Mouse (Mus musculus) liver, postnatal 0 days (tissue): ENCODE data around the gene Scarb2. TPM values are rescaled to one million over a fixed set of nuclear protein-coding genes. Genes with fewer than 3 reads are reported as not detected.

Experiments
- ATAC-seq: fragments of 200-750 bp; cut with Nextera tagmentation; 2 replicates; pipeline ENCODE4 v1.8.0; 2017; ENCODE audit warnings: mild to moderate bottlenecking, moderate library complexity
- DNase-seq: peaks from one replicate; pipeline ENCODE4 v3.0.0-alpha.2; 2016
- H3K27ac ChIP-seq: fragments of 300-500 bp; sonication (generic); 2 replicates; pipeline ENCODE4 v1.5.1; 2014; ENCODE audit warnings: antibody characterized with exemption, moderate library complexity, mild to moderate bottlenecking, low read depth
- H3K27me3 ChIP-seq: fragments of 300-500 bp; sonication (generic); 2 replicates; pipeline ENCODE4 v1.6.1; 2014; ENCODE audit warnings: low read length, control low read depth, mixed read lengths; ENCODE audit not compliant: insufficient read depth
- H3K36me3 ChIP-seq: fragments of 300-500 bp; sonication (generic); replicated peaks from 2 replicates; pipeline ENCODE4 v1.6.1; 2014; ENCODE audit warnings: mild to moderate bottlenecking, control low read depth, low read length, moderate library complexity, mixed read lengths; ENCODE audit not compliant: insufficient read depth
- H3K4me1 ChIP-seq: fragments of 300-500 bp; sonication (generic); 2 replicates; pipeline ENCODE4 v1.6.1; 2014; ENCODE audit warnings: antibody characterized with exemption, mild to moderate bottlenecking, control low read depth; ENCODE audit not compliant: insufficient read depth
- H3K4me2 ChIP-seq: fragments of 300-500 bp; sonication (generic); 2 replicates; pipeline ENCODE4 v1.6.1; 2014; ENCODE audit warnings: low read depth, mild to moderate bottlenecking, low read length, moderate library complexity, mixed read lengths
- H3K4me3 ChIP-seq: fragments of 300-500 bp; sonication (generic); 2 replicates; pipeline ENCODE4 v1.5.1; 2014; ENCODE audit warnings: low read depth, low read length
- H3K9ac ChIP-seq: fragments of 300-500 bp; sonication (generic); replicated peaks from 2 replicates; pipeline ENCODE4 v1.6.1; 2014; ENCODE audit warnings: mild to moderate bottlenecking, moderate library complexity
- H3K9me3 ChIP-seq: fragments of 300-500 bp; sonication (generic); 2 replicates; pipeline ENCODE4 v1.6.1; 2016; ENCODE audit warnings: mild to moderate bottlenecking, control low read depth, low read length, mixed read lengths
- CTCF ChIP-seq: sonication (generic); IDR thresholded peaks from 2 replicates; pipeline ENCODE4 v1.5.1; 2016; ENCODE audit warnings: antibody characterized with exemption, low read depth
- EP300 ChIP-seq: IDR thresholded peaks from 2 replicates; pipeline ENCODE4 v1.6.1; 2016; ENCODE audit warnings: antibody characterized with exemption, low read depth, mild to moderate bottlenecking
- WGBS: fragments of 180-500 bp; shearing (Covaris S2); extraction: QIAGEN DNeasy Blood & Tissue Kit; methylation state at CpG from one replicate; pipeline ENCODE4 v1.1.7; 2014; ENCODE audit not compliant: insufficient replicate concordance; 5-methylcytosine and 5-hydroxymethylcytosine counted together
- polyA plus RNA-seq: library from polyadenylated mRNA; unstranded; fragments of >200 nt; fragmentation: Nextera tagmentation; extraction: Ambion mirVana; gene quantifications from 2 replicates; pipeline ENCODE4 v1.2.1, GENCODE M21; 2015

Gene Scarb2
- polyA plus RNA-seq, 1 experiment from 2014 or later, result 16.3 TPM

DNA sequence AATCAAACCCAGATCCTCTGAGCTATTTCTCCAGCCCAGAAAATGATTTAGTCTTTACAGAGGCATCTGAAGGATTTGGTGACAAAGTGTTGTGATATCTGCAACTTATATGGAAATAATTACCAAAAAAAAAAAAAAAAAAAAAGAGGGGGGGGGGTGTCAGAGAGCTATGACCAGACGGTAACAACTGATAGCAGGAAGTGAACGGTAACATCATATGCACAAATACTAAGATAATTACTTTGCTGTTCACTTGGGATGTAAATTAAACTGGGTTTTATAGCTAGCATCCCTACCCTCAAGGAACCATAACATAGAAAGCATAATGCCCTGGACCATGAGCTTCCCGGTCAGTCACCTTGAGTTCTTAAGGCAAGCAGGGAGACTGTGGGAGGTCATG, 16.3 kb downstream of the Scarb2 start:
- Histone ChIP-seq H3K36me3 (no peaks in the 10 kb centered on the region), H3K9me3 (no peaks in the 10 kb centered on the region; the same call in 1 of the 2 replicates), H3K4me3 (no peak overlapping the region), H3K4me1 (peaks cover 30% of the 10 kb centered on the region), H3K4me2 (no peak overlapping the region), H3K27ac (0 out of 2 replicates have a peak overlapping the region, but pooled peaks have one; percentile 29), H3K27me3 (no peaks in the 10 kb centered on the region), H3K9ac (no peak overlapping the region)
- no peak for ATAC-seq
- no peak for DNase-seq
- WGBS, result 56% methylated on average over 3 of the region's 3 CpGs
- peak; percentile 41; the same call in 1 of the 2 replicates for TF ChIP-seq EP300
- TF ChIP-seq CTCF, result no peak

DNA sequence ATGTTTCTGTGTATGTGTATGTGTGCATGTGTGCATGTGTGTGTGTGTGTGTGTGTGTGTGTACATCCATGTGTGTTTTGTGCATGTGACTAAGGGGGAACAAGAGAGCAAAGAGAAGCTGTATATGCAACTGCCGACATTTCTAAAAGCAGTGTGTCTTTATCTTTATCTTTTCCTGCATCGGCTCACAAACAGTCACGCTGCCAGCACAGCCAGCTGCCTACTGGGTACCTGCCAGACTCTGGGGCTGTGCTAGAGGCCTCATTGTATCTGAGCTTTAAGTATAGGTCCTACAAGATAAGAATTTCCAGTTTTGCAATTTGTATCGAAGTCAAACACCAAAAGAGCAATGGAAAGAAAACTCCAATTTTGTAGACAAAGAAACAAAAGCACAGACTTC, 17.1 kb downstream of the Scarb2 start:
- Histone ChIP-seq H3K27ac (peak overlapping the region; percentile 18; the same call in 1 of the 2 replicates), H3K9ac (no peak overlapping the region)

DNA sequence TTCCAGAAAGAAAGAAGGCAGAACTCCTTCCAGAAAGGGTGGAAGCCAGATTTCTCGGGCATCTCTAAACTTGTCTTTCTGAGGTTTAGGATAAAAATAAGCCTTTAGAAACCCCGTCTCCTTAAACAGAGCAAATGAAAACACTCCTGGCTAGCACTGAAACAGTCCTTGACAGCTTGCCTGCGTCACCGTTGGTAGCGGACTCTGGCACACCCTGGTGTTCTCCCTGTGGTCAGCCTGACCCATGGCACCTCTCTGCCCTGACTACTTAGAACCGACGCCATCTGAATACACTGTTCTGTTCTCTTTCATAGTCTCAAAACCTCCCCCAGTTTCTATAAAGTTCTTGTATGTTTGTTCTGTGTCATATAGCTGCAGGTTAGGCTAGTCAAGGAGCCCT, 17.7 kb downstream of the Scarb2 start:
- ATAC-seq, result no peak
- Histone ChIP-seq H3K36me3 (peaks cover 10% of the 10 kb centered on the region; the same call in 1 of the 2 replicates), H3K4me2 (no peak overlapping the region), H3K27me3 (no peaks in the 10 kb centered on the region), H3K9me3 (no peaks in the 10 kb centered on the region; the same call in 1 of the 2 replicates), H3K4me1 (peaks cover 30% of the 10 kb centered on the region), H3K9ac (no peak overlapping the region), H3K27ac (peak overlapping the region; percentile 26; the same call in 1 of the 2 replicates), H3K4me3 (no peak overlapping the region)
- DNase-seq, result no peak
- no peak for TF ChIP-seq EP300
- 64% methylated on average over 7 of the region's 7 CpGs for WGBS

More for the DNA sequence above, 17.1 kb downstream of the Scarb2 start:
- no peak for DNase-seq
- H3K36me3 ChIP-seq, result 0 out of 2 replicates have a peak, but pooled peaks cover 4% of the 10 kb centered on the region
- ATAC-seq, result no peak
- no peaks in the 10 kb centered on the region; the same call in 1 of the 2 replicates for H3K9me3 ChIP-seq
- H3K4me2 ChIP-seq, result no peak overlapping the region; the same call in 1 of the 2 replicates
- no peak overlapping the region for H3K4me3 ChIP-seq
- no peak for TF ChIP-seq CTCF
- TF ChIP-seq EP300, result peak; percentile 66
- 38% methylated on average over 4 of the region's 4 CpGs for WGBS
- peaks cover 30% of the 10 kb centered on the region for H3K4me1 ChIP-seq
- H3K27me3 ChIP-seq, result no peaks in the 10 kb centered on the region

DNA sequence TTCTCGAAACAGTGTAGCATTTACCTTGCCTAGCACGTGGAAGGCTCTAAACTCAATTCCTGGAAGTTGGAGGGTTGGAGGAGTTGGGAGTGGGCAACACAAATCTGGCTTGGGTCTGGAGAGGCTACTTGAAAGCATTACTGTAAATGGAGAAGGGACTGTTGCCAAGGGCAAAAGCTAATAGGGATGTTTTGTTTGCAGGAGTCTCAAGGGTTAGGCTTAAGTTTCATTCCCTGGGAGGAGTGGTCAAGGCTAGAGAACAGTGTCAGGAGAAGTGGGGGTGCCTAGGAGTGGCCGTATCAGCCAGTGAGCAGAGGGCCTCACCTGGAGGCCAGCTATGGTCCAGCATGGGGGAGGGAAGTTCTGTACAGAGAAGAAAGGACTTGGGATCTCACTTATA, 18.2 kb downstream of the Scarb2 start:
- DNase-seq (no peak), ATAC-seq (no peak)
- Histone ChIP-seq H3K4me3 (no peak overlapping the region), H3K4me1 (peaks cover 27% of the 10 kb centered on the region), H3K36me3 (peaks cover 12% of the 10 kb centered on the region), H3K4me2 (no peak overlapping the region), H3K9me3 (no peaks in the 10 kb centered on the region; the same call in 1 of the 2 replicates), H3K27ac (peak overlapping the region; percentile 26; the same call in 1 of the 2 replicates), H3K9ac (no peak overlapping the region), H3K27me3 (no peaks in the 10 kb centered on the region)
- 65% methylated on average over 3 of the region's 3 CpGs for WGBS
- TF ChIP-seq CTCF (no peak), EP300 (no peak)

DNA sequence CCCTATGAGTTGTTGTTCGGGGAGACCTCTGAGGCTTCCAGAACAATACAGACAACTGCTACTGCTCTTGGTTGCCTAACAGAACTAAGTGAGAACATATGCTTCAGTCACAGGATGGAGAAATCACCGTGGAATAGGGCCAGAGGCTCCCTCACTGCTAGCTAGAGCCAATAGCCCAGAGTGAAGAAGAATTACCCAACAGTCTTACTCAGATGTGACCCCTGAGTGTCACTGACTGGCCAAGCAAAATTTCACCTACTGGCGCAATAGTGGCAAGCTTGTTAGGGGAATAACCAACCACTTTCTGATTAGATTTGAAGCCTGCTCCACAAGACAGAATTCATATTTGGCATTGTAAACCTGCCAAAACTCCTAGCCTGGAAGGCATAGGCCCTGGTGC, 19.9 kb downstream of the Scarb2 start:
- 75% methylated on average over 3 of the region's 3 CpGs for WGBS
- Histone ChIP-seq H3K27me3 (no peaks in the 10 kb centered on the region), H3K9me3 (peaks cover 3% of the 10 kb centered on the region; the same call in 1 of the 2 replicates), H3K4me3 (no peak overlapping the region), H3K4me1 (peaks cover 27% of the 10 kb centered on the region), H3K4me2 (no peak overlapping the region), H3K27ac (peak overlapping the region; percentile 39; the same call in 1 of the 2 replicates), H3K9ac (no peak overlapping the region), H3K36me3 (peaks cover 26% of the 10 kb centered on the region)
- TF ChIP-seq EP300 (0 out of 2 replicates have a peak, but pooled peaks have one; percentile 9), CTCF (no peak)
- DNase-seq (peak; percentile 66), ATAC-seq (peak; percentile 92)

DNA sequence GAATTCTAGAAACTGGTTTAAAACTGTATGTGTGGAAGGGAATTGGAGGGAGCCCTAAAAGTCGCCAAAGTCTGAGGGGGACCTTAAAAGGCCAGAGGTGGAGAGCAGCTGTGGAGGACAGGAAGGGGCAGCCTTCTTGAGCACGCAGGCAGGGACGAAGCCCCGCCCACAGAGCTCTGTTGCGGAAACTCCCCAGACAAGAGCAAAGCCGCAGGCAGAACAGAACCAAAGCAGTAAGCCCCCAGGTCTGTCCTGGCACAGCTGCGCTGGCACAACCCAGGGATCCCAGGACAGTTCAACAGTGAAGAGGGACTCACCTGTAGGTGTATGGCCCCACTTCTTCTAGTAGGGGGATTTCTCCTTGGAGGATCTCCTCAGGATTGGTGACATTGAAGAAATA, 21.8 kb downstream of the Scarb2 start:
- ATAC-seq, result no peak
- Histone ChIP-seq H3K27ac (no peak overlapping the region), H3K27me3 (no peaks in the 10 kb centered on the region), H3K36me3 (peaks cover 26% of the 10 kb centered on the region), H3K9ac (no peak overlapping the region; the same call in 1 of the 2 replicates), H3K9me3 (peaks cover 3% of the 10 kb centered on the region; the same call in 1 of the 2 replicates), H3K4me1 (peaks cover 20% of the 10 kb centered on the region), H3K4me2 (no peak overlapping the region), H3K4me3 (no peak overlapping the region)
- 43% methylated on average over 7 of the region's 7 CpGs for WGBS
- peak; percentile 41 for DNase-seq
- no peak for TF ChIP-seq EP300
- no peak for TF ChIP-seq CTCF
